Mouse (Mus musculus) midbrain, postnatal 0 days (tissue): ENCODE data around the gene St8sia6. TPM values are rescaled to one million over a fixed set of nuclear protein-coding genes. Genes with fewer than 3 reads are reported as not detected.
"Not testable (repeated sequence)": the region's sequence is repeated elsewhere in the genome, so short reads cannot be mapped to it uniquely, and the experiment has no call there.

Source experiments
- ATAC-seq: fragments of 200-750 bp; cut with Nextera tagmentation; 2 replicates; pipeline ENCODE4 v1.8.0; 2017; ENCODE audit warnings: moderate number of reproducible peaks, mild to moderate bottlenecking, moderate TSS enrichment, moderate library complexity; ENCODE audit not compliant: low FRiP score
- DNase-seq: peaks from one replicate; pipeline ENCODE4 v3.0.0-alpha.2; 2015; ENCODE audit warnings: low spot score
- H3K27ac ChIP-seq: fragments of 300-500 bp; sonication (generic); 2 replicates; pipeline ENCODE4 v1.5.1; 2014; ENCODE audit warnings: low read depth, mild to moderate bottlenecking, low read length, mixed read lengths
- H3K27me3 ChIP-seq: fragments of 300-500 bp; sonication (generic); 2 replicates; pipeline ENCODE4 v1.6.1; 2014; ENCODE audit warnings: low read length, control low read depth, mixed read lengths; ENCODE audit not compliant: insufficient read depth
- H3K36me3 ChIP-seq: fragments of 300-500 bp; sonication (generic); 2 replicates; pipeline ENCODE4 v1.6.1; 2014; ENCODE audit warnings: low read length, control low read depth, mixed read lengths; ENCODE audit not compliant: insufficient read depth
- H3K4me1 ChIP-seq: fragments of 300-500 bp; sonication (generic); 2 replicates; pipeline ENCODE4 v1.6.1; 2014; ENCODE audit warnings: mild to moderate bottlenecking, control low read depth, antibody characterized with exemption, low read length, mixed read lengths; ENCODE audit not compliant: insufficient read depth
- H3K4me2 ChIP-seq: fragments of 300-500 bp; sonication (generic); 2 replicates; pipeline ENCODE4 v1.6.1; 2014; ENCODE audit warnings: low read depth, mild to moderate bottlenecking, low read length, mixed read lengths; ENCODE audit not compliant: poor library complexity, severe bottlenecking
- H3K4me3 ChIP-seq: fragments of 300-500 bp; sonication (generic); 2 replicates; pipeline ENCODE4 v1.5.1; 2014; ENCODE audit warnings: low read depth, mild to moderate bottlenecking, low read length, moderate library complexity
- H3K9ac ChIP-seq: fragments of 300-500 bp; sonication (generic); replicated peaks from 2 replicates; pipeline ENCODE4 v1.6.1; 2014; ENCODE audit warnings: mild to moderate bottlenecking, low read length, moderate library complexity, mixed read lengths; ENCODE audit not compliant: poor library complexity, severe bottlenecking
- H3K9me3 ChIP-seq: fragments of 300-500 bp; sonication (generic); 2 replicates; pipeline ENCODE4 v1.6.1; 2016; ENCODE audit warnings: low read length, control low read depth
- CTCF ChIP-seq: IDR thresholded peaks from 2 replicates; pipeline ENCODE4 v1.5.1; 2016; ENCODE audit warnings: antibody characterized with exemption, mild to moderate bottlenecking
- WGBS: fragments of 180-500 bp; shearing (Covaris S2); extraction: QIAGEN DNeasy Blood & Tissue Kit; methylation state at CpG from one replicate; pipeline ENCODE4 v1.1.7; 2014; 5-methylcytosine and 5-hydroxymethylcytosine counted together
- polyA plus RNA-seq: library from polyadenylated mRNA; unstranded; fragments of >200 nt; fragmentation: Nextera tagmentation; extraction: Ambion mirVana; gene quantifications from 2 replicates; pipeline ENCODE4 v1.2.1, GENCODE M21; 2015
- total RNA-seq: library from RNA; depleted of rRNA; stranded (reverse); fragments of >200 nt; gene quantifications from 2 replicates; pipeline ENCODE4 v1.2.3, GENCODE M21; 2014; rRNA removed

The St8sia6 gene
- total and polyA plus RNA-seq, 2 experiments from 2014 or later: 2.1 to 3.4 TPM

DNA sequence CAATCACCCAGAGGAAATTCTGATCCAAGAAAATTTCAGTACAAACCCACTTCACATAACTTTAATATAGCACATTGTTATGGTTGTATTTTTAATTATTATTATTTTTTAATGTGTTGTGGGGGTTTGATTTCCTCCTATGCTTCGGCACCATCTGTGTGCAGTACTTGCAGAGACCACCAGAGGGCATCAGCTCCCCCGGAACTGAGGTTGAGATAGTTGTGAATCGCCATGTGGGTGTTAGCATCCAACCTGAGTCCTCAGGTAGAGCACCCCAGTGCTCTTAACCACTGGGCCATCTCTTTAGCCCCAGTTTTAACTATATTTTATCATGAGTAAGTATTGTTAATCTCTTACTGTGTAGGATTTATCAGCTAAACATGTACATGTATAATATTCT is 120.9 kb downstream of the St8sia6 start:
- Histone ChIP-seq H3K4me3 (no peak overlapping the region), H3K27ac (no peak overlapping the region), H3K4me1 (no peaks in the 10 kb centered on the region), H3K36me3 (no peaks in the 10 kb centered on the region), H3K9ac (no peak overlapping the region), H3K9me3 (no peaks in the 10 kb centered on the region), H3K4me2 (no peak overlapping the region), H3K27me3 (no peaks in the 10 kb centered on the region)
- DNase-seq (no peak), ATAC-seq (no peak)
- TF ChIP-seq CTCF: peak; percentile 52
- WGBS: 61% methylated on average over 3 of the region's 3 CpGs

DNA sequence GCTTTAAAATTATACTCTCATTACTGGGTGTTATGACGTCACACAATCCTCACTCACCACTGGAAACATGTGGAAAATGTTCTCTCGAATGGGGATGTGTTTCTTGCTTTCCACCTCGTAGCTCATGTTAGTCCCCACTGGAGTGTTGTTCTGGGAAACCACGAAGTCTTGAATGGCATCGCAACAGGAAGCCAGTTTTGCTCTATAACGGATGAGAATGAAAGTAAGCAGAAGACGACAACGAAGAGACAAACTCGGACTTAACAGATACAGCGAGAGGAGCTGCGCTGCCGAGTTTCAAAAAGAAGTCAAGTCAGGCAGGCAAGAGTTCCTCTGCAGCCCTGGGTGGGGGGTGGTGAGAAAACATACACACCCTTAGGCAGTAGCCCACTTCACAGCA is 121.4 kb downstream of the St8sia6 start:
- Histone ChIP-seq H3K4me3 (no peak overlapping the region), H3K27ac (no peak overlapping the region), H3K4me2 (no peak overlapping the region), H3K4me1 (no peaks in the 10 kb centered on the region), H3K36me3 (no peaks in the 10 kb centered on the region), H3K9ac (no peak overlapping the region), H3K9me3 (no peaks in the 10 kb centered on the region), H3K27me3 (no peaks in the 10 kb centered on the region)
- 87% methylated on average over 12 of the region's 12 CpGs for WGBS
- ATAC-seq: no peak
- no peak for DNase-seq
- TF ChIP-seq CTCF: no peak

DNA sequence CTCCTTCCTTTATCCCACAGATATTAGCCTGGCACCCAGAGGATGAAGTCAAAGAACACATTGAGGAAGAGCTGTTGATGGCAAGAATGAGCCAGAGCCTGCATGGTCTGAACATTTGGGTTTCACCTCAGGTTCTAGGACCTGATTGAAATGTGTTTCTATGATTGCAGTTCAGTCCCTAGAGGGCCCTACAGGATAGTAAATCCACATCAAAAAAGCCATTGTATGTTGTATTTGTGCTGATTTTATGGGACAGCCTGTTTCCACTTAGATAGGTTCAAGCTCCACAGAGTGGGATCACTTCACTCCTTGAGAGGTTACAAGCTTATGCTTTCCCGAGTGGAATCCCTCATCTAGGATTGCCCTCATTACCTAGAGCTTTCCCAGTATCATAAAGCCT is 159.0 kb downstream of the St8sia6 start:
- Histone ChIP-seq H3K27ac (no peak overlapping the region), H3K4me2 (no peak overlapping the region), H3K9me3 (no peaks in the 10 kb centered on the region), H3K4me1 (no peaks in the 10 kb centered on the region), H3K4me3 (no peak overlapping the region), H3K9ac (no peak overlapping the region), H3K36me3 (no peaks in the 10 kb centered on the region), H3K27me3 (no peaks in the 10 kb centered on the region)
- WGBS: 61% methylated on average over 1 of the region's 1 CpGs
- no peak for ATAC-seq
- DNase-seq: peak; percentile 24
- TF ChIP-seq CTCF: peak; percentile 52

DNA sequence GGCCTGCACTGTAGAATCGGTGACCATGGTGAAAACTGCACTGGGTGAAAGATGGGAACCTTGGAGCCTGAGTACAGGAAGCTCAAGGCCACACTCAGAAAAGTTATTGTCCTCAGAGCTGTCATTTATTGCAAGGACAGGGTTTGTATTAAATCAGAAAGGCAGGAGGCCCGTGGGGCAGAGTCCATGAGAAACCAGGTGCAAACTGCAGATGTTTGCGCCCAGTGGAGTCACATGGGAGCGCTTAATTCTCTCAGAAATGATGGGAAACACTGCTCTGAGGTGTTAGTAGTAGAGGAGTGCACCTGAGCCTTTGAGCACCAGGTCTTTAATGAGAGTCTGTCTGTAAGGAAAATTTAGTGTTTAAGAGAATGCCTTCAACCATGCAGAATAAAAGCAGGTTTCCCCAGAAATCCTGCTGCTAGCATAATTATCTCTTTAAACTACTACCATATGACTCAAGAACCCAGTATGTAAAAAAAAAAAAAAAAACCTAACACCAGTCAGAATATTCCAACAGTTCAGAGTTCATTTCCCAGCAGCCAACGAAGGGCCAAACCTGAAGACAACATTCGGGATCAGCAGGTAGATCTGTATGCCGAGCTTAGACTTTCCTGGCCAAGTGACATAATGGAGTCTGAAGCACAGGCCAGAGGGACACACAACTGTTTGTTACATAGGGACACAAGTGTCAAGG is 163.6 kb downstream of the St8sia6 start:
- Histone ChIP-seq H3K9ac (no peak overlapping the region), H3K27ac (no peak overlapping the region), H3K4me2 (no peak overlapping the region), H3K9me3 (no peaks in the 10 kb centered on the region), H3K4me1 (no peaks in the 10 kb centered on the region), H3K27me3 (no peaks in the 10 kb centered on the region), H3K4me3 (no peak overlapping the region), H3K36me3 (no peaks in the 10 kb centered on the region)
- WGBS: 80% methylated on average over 7 of the region's 7 CpGs
- TF ChIP-seq CTCF: no peak
- ATAC-seq: no peak
- no peak for DNase-seq

DNA sequence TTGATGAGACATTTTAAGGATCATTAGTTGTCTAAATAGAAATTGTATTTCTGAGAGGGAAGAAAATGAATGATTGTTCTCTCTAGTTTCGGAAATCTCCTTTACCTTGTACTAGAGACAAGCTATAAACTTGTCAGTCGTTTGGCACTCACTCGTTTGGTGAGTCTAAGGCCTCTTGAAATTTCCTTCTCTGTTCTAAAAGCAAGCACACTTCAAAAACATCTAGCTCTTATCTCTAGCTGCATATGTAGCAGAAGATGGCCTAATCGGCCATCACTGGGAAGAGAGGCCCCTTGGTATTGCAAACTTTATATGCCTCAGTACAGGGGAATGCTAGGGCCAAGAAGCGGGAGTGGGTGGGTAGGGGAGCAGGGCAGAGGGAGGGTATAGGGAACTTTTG is 190.2 kb downstream of the St8sia6 start:
- not testable (repeated sequence) for ATAC-seq, H3K4me3 ChIP-seq, H3K36me3 ChIP-seq, H3K9me3 ChIP-seq, H3K27ac ChIP-seq, H3K9ac ChIP-seq, H3K27me3 ChIP-seq, H3K4me2 ChIP-seq, DNase-seq, H3K4me1 ChIP-seq
- WGBS: 79% methylated on average over 5 of the region's 5 CpGs

DNA sequence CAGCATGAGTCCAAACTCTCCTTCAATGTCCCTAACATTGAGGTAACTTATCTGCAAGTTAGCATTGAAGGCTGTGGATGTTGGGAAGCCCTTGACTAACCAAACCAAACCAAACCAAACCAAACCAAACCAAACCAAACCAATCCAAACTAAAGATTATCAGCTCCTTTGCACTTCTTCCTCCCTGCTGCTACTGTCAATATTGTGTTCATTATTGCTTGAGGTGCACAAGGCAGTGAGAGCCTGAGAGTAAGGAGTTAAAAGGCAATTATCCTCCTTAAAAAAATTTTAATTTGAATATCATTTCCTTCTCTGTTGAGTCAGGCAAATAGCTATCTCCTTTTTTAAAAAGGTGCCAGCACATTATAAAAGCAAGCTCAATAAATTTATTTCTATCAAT is 190.8 kb downstream of the St8sia6 start:
- ATAC-seq: no peak
- Histone ChIP-seq H3K27me3 (no peaks in the 10 kb centered on the region), H3K36me3 (no peaks in the 10 kb centered on the region), H3K9me3 (no peaks in the 10 kb centered on the region), H3K27ac (no peak overlapping the region), H3K4me3 (no peak overlapping the region), H3K4me1 (no peaks in the 10 kb centered on the region), H3K4me2 (no peak overlapping the region), H3K9ac (no peak overlapping the region)
- no peak for TF ChIP-seq CTCF
- DNase-seq: no peak

Other genes with a start within 250 kb of the St8sia6 start
- gene Trdmt1, start 249.4 kb downstream of the St8sia6 start, total RNA-seq: 6.6 and 8.1 TPM in 2 replicates
- 5.8 and 7.3 TPM in 2 replicates for gene Trdmt1, start 249.4 kb downstream of the St8sia6 start, polyA plus RNA-seq
- gene Vim, start 220.1 kb downstream of the St8sia6 start, total RNA-seq: 432 and 554 TPM in 2 replicates
- 223 and 244 TPM in 2 replicates for gene Vim, start 220.1 kb downstream of the St8sia6 start, polyA plus RNA-seq